Mouse (Mus musculus): Measurements from ENCODE around the gene Sdha. TPM values are rescaled to one million over a fixed set of nuclear protein-coding genes. Genes with fewer than 3 reads are reported as not detected.
A peak's percentile ranks its signal among the peaks of the same experiment; 100 is the strongest.

The Sdha gene
- total RNA-seq (2021) = 100 to 1,000 TPM; 591 to 682 TPM
- long read RNA-seq, experiment 1, transcript Sdha-201 (15 exons, 2,900 nt) = major isoform, 919 of 1,058 reads
- long read RNA-seq, experiment 1, partial matches to known transcripts = 88 of 1,058 reads
- long read RNA-seq, experiment 1, other reads (novel, unspliced or antisense) = 49 of 1,058 reads
- long read RNA-seq, experiment 2, transcript Sdha-201 (15 exons, 2,900 nt) = major isoform, 647 of 789 reads
- long read RNA-seq, experiment 2, partial matches to known transcripts = 82 of 789 reads
- long read RNA-seq, experiment 2, other reads (novel, unspliced or antisense) = 58 of 789 reads

DNA sequence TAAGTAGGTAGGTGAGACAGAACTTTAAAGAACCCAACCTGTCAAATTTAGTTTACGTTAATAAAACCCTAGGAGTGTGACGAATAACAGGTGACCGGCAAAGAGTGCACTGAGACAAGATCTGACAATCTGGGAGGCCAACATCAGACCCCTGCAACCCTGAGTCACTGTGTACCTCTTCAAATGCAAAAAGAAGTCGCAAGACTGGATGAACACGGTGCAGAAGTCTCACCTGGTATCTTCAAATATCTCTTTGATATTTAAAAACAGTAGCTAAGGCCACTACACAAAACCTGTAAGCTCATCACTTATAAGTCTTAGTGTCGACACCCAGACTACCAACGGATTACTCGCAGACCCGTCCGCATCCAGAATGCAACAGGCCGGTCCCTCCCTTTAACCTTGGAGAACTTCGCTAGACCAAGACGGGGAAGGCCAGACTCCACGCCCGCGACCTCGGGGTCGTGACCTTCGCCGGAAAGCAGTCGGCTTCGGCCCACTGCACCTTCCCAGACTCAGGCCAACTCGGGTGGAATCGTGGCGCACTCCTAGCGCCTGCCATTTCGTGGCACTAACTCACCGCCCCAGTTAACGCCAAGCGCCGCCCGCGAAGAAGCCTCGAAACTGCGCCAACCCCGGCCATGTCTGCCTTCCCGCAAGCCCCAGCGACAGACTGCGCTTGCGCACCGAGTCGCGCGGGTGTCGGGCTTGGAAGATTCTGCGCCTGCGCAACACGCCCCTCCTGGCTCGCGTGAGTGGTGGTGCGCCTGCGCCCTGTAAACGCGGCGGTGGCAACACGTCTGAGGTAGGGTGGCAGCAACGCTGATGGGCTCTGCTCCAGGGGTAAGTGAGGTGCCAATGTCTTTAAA is at the start of gene Sdha, which contains the start of gene Ccdc127:
TSS of gene Sdha (minus strand) at position 715 of the 869 bp plus-strand sequence.
TSS of gene Ccdc127 (plus strand) at position 744 of the 869 bp plus-strand sequence.
- DNase-seq (ENCODE audit: low spot score) = peak; percentile 96

DNA sequence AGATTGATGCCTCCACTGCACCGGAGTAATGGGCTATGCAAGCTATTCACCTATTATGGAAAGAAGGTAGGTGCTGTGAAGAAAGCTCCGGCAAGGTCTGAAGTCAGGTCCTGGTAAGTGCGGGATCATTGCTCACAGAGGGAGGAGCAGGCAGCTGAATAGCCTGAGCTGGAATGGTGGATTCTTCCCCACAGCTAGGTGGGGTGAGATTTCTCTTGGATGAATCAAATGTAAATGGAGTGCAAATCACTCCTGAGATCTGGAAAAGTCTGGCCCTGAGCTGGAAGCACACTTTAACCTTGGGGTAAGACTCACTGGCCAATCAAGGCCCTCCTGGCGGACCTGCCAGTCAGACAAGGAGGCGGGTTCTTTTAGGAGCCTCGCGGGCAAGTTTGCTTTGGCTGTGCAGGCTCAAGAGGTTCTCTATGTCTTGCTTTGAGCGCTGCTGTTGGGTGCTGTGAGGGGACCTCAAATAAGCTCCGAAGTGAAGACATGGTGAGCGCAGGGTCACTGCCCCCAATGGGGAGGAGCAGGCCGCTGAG is 49.3 kb upstream of the Sdha start, which contains the start of gene Ftl1-ps1:
TSS of gene Ftl1-ps1 (plus strand) at position 397 of the 542 bp plus-strand sequence.
- DNase-seq (ENCODE audit: low spot score) = no peak

DNA sequence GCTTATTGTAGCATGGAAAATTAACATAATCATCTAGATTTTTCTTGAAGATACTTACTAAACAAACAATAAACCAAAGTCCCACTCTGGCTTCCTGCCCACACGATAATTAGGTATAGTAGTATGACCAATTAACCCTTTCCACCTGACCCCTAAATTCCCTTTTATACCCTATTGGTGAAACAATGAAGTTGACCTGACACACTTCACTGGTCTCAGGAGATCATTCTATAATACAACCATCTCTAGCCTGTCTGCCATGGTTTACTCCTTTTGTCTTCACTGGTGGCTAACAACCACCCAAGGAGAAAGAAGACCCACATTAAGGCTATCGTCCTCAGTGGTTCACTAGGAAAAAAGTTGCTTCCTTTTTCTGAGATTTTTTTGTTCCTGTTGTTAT is 41.1 kb upstream of the Sdha start:
- DNase-seq (ENCODE audit: low spot score) = no peak

DNA sequence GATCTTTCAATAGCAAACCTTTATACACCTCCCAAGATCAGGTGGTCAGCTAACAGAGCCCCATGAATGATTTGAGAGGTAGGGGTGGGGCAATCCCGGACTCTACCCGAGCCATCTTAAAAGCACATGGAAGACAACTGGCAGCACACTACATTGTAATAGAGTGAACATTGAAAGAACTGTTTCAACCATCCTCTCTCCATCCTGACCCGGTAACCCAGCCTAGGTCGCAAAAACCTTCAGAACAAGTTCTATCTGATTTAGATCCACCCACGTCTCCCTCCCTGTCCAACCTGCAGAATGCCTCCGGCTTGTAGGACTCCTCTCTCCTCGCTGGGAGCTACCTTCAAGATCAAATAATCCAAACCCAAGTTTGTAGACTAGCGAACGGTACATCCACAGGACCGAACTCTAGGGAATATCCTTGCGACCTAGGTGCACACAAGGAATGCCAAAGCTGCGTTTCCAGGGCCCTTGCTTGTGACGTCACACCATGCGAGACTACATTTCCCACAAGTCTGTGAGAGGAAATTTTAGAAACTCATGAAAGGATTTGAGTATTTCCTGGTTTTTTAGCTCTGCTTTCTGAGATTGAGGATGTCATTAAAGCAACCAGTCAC is 40.4 kb upstream of the Sdha start, which contains the start of gene Zfp72:
TSS of gene Zfp72 (minus strand) at position 466 of the 620 bp plus-strand sequence.
- peak; percentile 78 for DNase-seq (ENCODE audit: low spot score)

DNA sequence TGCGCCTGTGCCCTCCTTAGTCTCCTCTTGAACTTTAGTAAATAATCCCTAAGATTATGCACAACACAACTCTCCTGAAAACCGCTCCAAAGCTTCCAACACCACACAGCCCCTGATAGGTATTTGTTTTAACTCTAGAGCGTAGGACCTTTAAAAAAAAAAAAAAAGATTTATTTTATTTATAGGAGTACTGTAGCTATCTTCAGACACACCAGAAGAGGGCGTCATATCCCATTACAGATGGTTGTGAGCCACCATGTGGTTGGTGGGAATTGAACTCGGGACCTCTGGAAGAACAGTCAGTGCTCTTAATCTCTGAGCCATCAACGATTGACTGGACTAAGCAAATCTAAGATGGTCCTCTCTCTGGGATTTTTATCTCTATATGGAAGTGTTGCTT is 39.6 kb upstream of the Sdha start:
- DNase-seq (ENCODE audit: low spot score) = no peak

DNA sequence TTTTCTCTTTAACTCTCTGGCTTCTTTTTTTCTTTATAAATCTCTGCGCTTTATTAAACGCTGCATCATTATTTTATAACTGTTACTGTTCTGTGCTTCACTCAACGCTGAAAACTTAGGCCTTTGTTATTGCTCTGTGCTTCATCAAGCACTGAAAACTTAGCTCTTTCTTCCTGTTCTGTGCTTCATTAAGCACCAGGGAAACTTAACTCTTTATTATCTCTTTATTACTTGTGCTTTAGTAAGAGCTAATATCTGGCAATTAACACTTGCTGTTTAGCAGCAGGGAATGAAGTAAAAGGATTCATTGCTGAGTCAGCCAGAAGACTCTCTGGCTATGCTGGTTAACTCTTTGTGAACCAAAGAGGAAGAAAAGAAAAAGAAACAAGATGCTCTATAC is 32.2 kb upstream of the Sdha start:
- DNase-seq (ENCODE audit: low spot score) = no peak

DNA sequence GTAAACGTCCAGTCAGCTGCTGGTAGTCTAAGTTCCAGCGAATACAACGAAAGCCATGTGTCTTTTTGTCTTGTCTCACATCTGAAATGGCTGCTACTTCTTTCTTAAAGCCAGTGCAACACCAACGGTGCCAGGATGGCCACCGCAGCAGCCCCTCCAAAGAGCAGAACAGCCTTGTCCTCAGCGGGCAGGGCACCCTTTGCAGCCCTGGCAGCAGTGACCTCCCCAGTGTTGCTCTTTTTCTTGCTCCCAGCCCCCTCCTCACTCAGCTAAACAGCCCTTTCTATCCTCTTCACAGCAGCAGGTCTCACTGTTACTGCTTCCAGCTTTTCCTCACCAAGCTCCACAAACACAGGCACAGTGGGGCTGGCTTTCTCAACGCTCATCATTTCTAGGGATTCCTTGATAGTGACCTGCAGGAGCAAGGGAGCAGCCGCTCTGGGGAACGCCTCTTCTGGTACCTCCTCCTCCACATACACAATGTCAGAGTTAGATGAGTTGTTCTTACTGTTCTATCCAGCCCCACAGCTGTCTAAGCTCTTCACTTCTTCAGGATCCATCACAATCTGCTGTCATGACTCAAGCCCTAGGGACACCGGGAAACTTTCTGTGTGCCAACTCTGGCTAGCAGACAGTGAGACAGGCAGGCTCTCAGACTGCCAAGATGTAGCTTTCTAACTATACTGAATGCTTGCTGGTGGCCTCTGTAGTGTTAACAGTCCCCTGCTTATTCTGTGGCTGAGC is 31.6 kb upstream of the Sdha start:
- no peak for DNase-seq (ENCODE audit: low spot score)

DNA sequence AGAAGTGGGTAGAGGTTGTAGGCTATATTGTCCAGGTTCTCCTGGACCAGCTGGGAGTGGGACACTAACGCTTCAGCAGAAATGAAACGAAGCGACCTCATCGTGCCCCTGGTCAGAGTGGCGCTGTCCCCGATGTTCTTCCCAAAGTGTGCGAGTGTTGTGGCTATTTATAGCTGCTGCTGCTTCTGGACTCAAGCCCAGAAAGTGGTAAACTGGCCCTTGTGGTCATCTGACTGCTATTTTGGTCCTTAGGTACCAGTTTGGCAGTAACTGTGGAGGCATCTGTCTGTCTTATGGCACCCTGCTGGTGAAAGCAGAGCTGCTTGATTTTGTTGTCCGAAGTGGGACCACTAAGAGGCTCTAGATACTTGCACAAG is 13.8 kb upstream of the Sdha start, which contains the start of gene Lrrc14b:
TSS of gene Lrrc14b (minus strand) at position 147 of the 377 bp plus-strand sequence.
- peak; percentile 89 for DNase-seq (ENCODE audit: low spot score)

DNA sequence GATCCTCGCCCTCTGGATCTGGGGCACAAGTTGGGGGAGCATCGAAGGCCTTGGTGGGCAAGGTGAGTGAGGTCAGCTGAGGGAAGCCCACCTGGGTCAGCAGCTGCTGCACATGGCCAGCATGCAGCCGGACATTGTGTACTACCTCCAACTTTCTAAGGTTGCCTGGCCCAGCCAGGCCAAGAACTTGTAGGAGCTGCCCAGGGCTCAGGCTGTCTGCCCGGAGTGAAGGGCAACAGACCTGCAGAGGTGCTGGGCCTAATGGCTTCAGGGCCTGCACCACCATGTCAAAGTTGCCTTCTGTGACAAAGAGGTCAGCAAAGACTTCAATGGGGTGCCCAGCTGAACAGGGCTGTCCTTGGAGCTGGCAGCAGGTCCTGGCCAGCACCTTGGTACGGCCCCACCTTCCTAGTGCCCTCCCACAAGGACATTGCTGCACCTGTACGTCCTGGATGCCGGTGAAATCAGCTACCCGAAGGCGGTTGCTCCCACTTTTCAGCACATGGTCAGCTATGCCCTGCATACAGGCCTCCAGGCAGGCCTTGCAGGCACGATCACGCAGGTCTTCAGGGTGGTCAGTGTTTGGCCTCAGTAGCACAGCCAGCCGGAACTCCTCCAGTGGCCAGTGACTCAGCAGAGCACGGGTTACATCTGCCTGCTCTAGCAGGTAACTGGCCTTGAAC is 13.2 kb upstream of the Sdha start:
- DNase-seq (ENCODE audit: low spot score) = peak; percentile 42

DNA sequence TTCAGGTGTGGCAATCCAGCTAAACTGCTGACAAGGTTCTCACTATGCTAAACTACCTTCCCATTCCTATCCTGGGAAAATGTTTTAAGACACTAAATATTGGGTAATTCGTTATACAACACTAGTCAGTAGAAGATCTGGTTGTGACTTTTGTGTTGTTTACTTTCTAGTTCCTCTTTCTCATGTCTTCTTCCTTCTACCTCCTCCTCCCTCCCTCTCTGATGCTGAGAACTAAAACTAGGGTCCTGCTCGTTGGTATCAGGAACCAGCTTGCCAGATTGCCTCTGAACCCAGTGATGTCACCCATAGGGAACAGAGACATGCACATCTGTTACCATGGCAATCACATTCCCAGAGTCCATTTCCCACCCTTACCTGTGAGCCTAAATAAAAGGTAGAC is 12.1 kb upstream of the Sdha start:
- DNase-seq (ENCODE audit: low spot score) = no peak

DNA sequence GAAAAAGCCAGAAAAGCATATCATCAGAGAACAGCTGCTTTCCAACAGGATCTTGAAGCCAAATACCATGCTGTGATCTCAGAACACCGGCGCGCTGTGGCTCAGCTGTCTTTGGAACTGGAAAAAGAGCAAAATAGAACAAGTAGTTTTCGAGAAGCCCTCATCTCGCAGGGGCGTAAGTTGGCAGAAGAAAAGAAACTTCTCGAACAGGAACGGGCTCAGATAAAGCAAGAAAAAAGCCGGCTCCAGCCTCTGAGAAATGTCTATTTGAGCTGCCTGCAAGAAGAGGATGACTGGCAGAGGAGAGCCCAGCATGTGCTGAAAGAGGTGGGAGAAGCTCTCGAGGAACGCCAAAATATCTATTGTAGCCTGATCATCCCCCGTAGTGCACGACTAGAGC is 6.4 kb upstream of the Sdha start:
- no peak for DNase-seq (ENCODE audit: low spot score)

DNA sequence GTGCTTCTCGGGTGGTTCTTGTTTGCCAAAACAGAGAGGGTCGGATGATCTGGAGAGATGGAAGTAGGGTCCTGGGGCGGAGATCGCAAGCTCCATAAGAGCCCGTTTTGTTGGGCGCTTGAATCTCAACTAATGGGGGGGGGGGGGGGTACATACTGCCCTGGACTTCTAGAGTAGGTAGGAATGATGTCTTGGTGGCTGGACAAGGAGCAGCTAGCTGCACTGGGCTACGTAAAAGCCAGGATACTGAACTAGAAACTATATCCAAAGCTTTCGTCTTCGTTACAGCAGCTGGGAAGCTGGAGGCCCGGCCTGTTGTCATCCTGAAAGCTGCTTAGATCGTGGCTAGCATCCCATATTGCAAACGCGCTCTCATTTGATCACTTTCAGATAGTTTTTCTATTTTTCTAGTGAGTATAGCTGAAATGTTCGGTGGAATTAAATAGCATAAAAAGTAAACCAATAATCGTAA is 391 bp upstream of the Sdha start:
- no peak for DNase-seq (ENCODE audit: low spot score)

DNA sequence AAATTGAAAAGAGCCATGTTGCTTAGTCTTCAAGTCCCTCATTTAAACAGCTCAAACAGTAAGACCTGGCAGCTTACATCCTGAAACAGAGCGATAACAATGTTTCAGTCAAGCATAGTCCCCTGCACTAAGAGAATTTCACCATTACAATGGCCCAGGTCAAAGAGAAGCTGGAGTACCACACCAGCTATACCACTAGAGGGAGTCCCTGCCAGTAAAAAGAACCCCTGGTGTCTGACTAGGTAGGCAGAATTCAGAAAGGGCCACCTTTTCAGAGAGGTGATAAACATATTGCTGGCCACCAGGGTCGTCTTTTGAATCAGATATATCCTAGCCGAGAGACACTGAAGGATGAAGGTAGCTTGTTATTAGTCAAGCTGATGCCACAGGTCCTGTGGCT is 9.0 kb downstream of the Sdha start:
- DNase-seq (ENCODE audit: low spot score) = peak; percentile 35

DNA sequence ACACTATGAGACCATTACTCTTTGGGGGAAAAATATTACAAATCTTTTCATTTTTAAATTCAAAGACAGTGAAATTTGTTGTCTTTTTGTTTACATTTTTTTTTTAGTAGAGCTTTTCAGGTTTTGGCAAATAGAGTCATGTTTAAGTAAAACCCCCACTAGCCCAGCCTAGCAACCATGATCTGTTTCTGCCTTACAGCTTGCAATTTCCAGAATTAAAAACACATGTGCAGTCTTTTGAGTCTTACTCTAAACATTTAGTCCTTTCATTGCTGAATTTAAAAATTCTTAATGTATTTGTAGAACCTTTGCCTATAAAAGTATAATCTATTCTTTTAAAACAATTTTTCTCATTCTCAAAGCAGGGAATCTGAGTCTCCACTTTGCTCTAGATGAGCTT is 20.8 kb downstream of the Sdha start:
- DNase-seq (ENCODE audit: low spot score) = no peak

DNA sequence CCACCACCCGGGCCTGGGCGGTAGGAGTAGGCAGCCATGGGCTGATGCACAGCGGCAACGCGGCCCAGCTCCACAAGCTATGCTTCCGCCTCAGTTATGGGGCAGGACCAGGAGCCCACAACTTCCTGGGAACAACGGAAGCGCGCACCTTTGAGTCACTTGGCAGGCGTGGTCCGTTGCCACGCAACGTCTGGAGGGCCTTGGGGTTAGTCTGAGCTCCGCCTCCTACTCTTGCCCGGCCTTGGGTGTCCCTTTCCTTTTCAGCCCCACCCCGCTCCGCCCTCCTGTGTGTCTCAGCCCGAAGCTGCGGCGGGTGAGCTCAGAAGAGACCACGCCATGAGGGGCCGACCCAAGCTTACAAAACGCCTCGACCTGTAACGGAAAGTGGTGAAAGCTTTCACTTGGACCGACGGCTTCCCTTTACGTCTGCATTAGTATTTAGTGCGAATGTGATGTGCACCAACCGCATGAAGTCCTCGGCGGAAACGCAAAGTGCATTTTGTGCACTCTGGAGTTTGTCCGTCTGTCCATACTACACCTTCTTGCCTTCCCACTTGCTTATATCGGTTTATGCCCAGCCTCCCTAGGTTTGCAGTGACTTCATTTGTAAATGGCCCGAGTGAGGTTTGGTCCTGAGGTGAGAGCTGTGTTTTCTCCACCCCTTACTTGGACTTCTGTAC is 32.8 kb downstream of the Sdha start, which contains the start of gene Pdcd6:
TSS of gene Pdcd6 (minus strand) at position 411 of the 680 bp plus-strand sequence.
- peak; percentile 95 for DNase-seq (ENCODE audit: low spot score)

DNA sequence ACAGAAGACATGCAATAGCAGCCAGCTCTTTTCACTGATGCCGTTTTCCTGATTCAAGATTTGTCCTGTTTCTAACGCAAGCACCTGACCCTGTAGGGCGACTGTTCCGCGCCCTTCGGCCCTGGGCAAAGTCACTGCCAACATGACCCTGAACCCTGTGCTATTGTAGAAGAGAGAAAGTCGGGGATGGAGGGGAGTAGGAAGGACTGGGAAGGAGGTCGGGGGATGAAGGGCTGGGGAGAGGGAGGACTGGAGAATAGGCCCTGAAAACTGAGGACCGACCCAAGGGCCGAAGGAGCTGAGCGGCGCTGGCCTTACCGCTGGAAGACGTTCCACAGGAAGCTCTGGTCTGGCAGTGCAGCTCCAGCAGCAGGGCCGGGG is 33.3 kb downstream of the Sdha start:
- DNase-seq (ENCODE audit: low spot score) = peak; percentile 4

DNA sequence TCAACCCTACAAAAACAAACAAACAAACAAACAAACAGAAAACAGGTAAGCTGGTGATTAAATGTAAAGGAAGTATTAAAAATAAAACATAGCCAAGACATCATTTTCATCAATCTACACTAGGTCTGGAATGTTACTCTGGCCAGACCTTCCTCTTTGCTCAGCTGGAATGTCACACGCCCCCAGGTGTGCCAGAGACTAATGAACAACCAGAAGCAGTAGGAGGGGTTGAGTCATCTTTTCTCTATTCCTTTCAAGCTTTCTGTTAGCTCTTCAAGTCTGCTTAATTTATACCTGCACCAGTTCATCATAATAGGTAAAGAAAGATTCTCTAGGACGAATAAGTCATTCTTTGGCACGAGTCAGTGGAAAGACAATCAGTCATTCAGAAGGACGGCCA is 33.7 kb downstream of the Sdha start:
- no peak for DNase-seq (ENCODE audit: low spot score)

DNA sequence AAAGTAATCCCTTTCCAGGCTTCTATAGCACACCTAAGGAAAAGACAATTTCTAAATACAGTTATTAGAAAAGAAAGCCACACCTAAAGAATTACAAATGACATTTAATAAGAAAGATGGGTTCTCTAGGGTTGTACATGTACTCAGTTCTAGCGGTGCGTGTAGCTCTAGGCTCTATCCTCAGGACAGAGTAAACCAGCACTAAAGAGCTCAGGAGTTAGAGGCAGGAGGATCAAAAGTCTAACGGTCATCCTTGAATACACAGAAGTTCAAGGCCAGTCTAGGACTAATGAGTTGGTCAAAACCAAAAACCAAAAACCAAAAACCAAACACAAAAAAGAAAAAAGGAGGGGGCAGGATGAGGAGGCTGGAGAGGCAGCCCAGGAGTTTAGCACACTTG is 35.5 kb downstream of the Sdha start:
- no peak for DNase-seq (ENCODE audit: low spot score)

DNA sequence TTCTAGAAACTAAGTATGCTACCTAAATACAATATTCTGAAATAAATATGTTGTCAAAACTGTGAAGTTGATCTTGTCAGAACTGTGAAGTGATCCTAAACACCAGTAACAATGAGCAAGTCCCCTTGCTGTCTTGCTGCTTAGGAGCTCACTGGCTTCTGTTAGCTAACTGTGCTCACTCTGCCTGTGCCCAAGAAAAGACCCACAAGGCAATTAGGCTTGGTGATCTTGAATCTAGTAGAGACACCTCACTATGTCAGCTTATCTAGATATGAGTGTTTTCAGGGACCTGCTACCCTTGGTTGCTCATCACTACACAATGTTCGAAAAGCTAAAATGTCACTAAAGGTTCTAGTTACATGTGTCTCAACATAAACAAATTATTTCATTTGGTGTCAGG is 44.3 kb downstream of the Sdha start:
- no peak for DNase-seq (ENCODE audit: low spot score)

DNA sequence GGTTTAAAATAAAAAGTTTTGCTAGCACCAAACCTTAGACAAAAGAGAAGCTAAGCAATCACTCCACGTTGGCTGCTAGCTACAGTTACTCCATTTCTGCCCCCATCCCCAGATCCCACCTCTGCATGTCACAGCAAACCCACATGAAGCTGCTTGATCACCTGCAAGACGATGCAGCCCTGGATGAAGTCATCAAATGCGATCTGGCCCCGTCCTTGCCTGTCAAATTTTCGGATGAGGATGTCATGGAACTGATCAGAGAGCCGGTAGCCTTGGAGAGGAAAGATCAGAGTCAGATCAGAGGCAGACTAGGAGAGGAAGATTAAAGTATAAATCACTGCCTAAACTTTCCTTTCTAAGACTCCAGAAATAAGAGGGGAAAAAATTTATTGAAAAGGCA is 44.7 kb downstream of the Sdha start:
- DNase-seq (ENCODE audit: low spot score) = no peak

All from gastrocnemius, adult 18-20 months (tissue).